Mouse (Mus musculus): Measurements from ENCODE around the gene Ptch2. TPM values are rescaled to one million over a fixed set of nuclear protein-coding genes. Genes with fewer than 3 reads are reported as not detected.

Ptch2 gene
- polyA plus RNA-seq, 1 experiment from 2014 or later, result 26.8 TPM

DNA sequence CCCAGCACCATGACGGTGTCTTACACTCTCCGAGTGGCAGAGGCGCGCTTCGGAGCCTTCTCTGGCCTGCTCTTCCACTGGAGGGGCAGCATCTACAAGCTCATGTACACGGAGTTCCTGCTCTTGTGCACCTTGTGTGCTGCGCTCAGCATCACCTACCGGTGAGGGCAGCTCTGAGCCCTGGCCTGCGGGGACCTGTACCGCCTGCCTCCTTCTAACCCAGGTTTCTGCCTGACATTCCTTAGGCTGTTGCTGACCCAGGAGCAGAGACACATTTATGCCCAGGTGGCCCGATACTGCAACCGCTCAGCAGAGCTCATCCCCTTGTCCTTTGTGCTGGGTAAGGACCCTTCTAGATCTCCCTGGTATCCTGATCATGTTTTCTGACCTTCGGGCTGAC lies 49.4 kb downstream of the Ptch2 start:
- Histone ChIP-seq H3K36me3 (peaks cover 16% of the 10 kb centered on the region), H3K9ac (no peak overlapping the region), H3K4me3 (no peak overlapping the region), H3K27me3 (no peaks in the 10 kb centered on the region), H3K27ac (no peak overlapping the region), H3K9me3 (no peaks in the 10 kb centered on the region), H3K4me2 (no peak overlapping the region), H3K4me1 (no peaks in the 10 kb centered on the region)
- ATAC-seq (ENCODE audit: insufficient number of reproducible peaks, insufficient read depth, low FRiP score, low TSS enrichment, low read depth), result no peak
- 95% methylated on average over 13 of the region's 13 CpGs for WGBS

DNA sequence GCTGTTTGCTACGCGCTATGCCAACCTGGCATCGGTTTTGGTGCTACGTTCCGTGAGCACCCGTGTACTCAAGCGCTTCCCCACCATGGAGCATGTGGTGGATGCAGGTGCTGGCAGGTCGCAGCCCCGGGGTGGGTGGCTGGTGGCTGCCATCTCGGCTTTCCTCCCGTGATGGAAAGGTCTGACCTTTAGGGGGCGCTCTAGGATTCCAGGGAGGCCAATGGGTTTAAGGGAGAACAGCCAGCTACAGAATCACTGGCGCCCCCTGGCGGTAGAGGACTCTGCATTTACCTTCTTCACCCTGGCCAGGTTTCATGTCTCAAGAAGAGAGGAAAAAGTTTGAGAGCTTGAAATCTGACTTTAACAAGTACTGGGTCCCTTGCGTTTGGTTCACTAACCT lies 50.3 kb downstream of the Ptch2 start:
- H3K4me3 ChIP-seq, result no peak overlapping the region
- H3K27me3 ChIP-seq, result no peaks in the 10 kb centered on the region
- 32% methylated on average over 15 of the region's 15 CpGs for WGBS
- no peak overlapping the region for H3K4me2 ChIP-seq
- peaks cover 25% of the 10 kb centered on the region for H3K36me3 ChIP-seq
- H3K4me1 ChIP-seq, result no peaks in the 10 kb centered on the region
- no peak overlapping the region for H3K9ac ChIP-seq
- no peaks in the 10 kb centered on the region for H3K9me3 ChIP-seq
- ATAC-seq (ENCODE audit: insufficient number of reproducible peaks, insufficient read depth, low FRiP score, low TSS enrichment, low read depth), result no peak
- no peak overlapping the region for H3K27ac ChIP-seq

DNA sequence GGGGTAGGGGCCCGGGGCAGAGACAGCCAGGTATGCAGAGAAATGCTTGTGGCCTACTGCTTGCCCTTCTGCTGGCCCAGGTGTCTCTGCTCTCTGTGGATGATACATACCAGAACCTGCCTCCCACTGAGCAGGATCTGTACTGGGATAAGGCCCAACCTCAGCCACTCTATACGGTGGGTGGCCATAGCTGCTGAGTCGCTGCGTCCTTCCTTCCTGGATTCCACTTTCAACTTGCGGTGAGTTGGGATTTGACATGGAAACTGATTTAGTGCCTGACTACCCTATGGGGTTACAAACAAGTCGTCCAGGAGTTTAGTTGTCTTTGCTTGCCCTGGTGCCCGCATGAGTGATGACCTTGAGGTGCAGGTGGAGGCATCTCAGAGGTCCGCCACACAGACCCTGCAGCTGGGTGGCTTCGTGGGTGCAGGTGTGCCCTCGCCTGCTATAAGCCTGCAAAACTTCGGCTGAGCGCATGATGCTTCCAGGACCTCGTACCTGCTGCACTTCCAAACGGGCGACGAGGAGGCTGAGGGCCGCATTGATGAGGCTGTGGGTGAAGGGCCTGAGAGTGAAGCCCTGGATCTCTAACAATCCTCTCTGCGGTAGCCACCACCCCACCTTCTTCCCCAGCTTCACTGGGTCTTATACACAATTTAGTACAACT lies 52.3 kb downstream of the Ptch2 start:
- Histone ChIP-seq H3K27me3 (no peaks in the 10 kb centered on the region), H3K27ac (no peak overlapping the region), H3K4me3 (no peak overlapping the region), H3K4me1 (peaks cover 3% of the 10 kb centered on the region; the same call in 1 of the 2 replicates), H3K36me3 (peaks cover 43% of the 10 kb centered on the region), H3K9me3 (no peaks in the 10 kb centered on the region), H3K9ac (no peak overlapping the region), H3K4me2 (no peak overlapping the region)
- WGBS, result 85% methylated on average over 18 of the region's 18 CpGs
- ATAC-seq (ENCODE audit: insufficient number of reproducible peaks, insufficient read depth, low FRiP score, low TSS enrichment, low read depth), result no peak

DNA sequence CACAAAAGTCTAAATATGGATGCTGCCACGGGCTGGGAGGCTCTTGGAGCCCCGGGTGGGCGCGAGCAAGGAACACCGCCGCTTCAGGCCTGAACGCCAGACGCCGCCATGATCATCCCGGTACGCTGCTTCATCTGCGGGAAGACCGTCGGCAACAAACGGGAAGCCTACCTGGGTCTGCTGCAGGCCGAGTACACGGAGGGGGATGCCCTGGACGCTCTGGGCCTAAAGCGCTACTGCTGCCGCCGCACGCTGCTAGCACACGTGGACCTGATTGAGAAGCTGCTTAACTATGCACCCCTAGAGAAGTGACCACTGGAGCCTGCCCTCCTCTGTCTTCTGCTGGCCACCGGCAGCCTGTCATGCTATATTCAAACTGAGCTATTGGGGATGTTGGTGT lies 52.9 kb downstream of the Ptch2 start:
- ATAC-seq (ENCODE audit: insufficient number of reproducible peaks, insufficient read depth, low FRiP score, low TSS enrichment, low read depth), result no peak
- WGBS, result 70% methylated on average over 24 of the region's 24 CpGs
- H3K27ac ChIP-seq, result no peak overlapping the region

DNA sequence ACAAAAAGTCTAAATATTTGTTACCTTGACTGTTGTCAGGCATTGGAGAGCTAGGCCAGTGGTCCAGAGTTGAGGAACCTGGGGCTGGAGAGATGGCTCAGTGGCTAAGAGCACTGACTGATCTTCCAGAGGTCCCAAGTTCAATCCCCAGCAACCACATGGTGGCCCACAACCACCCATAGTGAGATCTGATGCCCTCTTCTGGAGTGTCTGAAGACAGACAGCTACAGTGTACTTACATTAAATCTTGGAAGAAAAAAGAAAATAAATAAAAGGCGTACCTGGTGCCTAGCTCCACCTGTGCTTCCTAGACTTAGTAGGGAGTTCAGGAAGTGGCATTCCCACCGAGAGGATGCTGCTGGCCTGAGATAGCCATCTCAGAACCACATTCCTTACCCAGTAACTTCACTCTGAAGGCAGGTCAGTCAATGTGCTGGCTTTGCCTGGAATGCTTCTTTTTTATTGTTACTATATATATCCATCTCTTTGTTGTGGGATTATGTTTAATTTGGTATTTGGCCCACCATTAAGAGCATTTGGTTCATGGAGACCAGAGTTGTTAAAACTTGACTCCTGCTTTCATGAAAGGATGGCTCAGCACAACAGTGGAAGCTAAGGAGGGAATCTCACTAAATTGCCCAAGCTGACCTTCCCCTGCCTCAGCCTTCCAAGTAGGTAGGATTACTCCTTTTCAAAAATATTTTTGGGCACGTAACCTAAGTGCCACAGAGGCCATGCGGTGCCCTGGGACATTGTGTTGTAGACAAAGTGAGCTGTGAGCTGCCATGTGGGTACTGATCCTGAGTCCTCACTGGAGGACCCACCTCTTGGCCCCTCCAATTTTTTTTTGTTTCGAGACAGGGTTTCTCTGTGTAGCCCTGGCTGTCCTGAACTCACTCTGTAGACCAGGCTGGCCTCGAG lies 53.7 kb downstream of the Ptch2 start:
- Histone ChIP-seq H3K27ac (no peak overlapping the region), H3K4me2 (no peak overlapping the region), H3K4me1 (peaks cover 16% of the 10 kb centered on the region), H3K4me3 (no peak overlapping the region), H3K36me3 (peaks cover 57% of the 10 kb centered on the region), H3K9ac (no peak overlapping the region), H3K27me3 (no peaks in the 10 kb centered on the region), H3K9me3 (no peaks in the 10 kb centered on the region)
- ATAC-seq (ENCODE audit: insufficient number of reproducible peaks, insufficient read depth, low FRiP score, low TSS enrichment, low read depth), result no peak
- WGBS, result 67% methylated on average over 6 of the region's 6 CpGs

More for the DNA sequence above, 52.9 kb downstream of the Ptch2 start:
- Histone ChIP-seq H3K4me3 (no peak overlapping the region), H3K4me1 (peaks cover 9% of the 10 kb centered on the region), H3K27me3 (no peaks in the 10 kb centered on the region), H3K9me3 (no peaks in the 10 kb centered on the region), H3K4me2 (no peak overlapping the region), H3K36me3 (peaks cover 50% of the 10 kb centered on the region), H3K9ac (no peak overlapping the region)

DNA sequence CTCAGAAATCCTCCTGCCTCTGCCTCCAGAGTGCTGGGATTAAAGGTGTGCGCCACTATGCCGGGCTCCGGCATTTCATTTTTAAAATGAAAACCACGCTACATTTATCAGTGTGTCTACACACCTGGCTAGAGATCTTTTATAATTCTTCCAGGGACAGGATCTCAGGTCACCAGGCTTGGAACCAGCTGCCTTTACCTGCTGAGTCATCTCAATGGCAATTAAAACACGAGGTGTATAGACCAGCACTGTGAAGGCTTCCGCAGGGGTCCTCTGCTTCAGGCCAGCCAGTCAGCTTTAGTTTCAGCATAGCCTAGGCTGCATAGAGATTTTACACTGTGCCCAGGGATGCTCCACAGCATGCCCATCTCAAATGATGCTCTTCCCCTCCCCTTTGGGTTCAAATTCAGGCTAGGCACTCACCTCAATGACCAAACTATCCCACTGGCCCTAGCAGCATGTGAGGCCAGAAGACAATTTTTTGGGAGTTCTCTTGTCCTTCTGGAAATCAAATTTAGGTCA lies 54.4 kb downstream of the Ptch2 start:
- ATAC-seq (ENCODE audit: insufficient number of reproducible peaks, insufficient read depth, low FRiP score, low TSS enrichment, low read depth), result no peak
- H3K4me1 ChIP-seq, result peaks cover 21% of the 10 kb centered on the region
- H3K27ac ChIP-seq, result no peak overlapping the region

DNA sequence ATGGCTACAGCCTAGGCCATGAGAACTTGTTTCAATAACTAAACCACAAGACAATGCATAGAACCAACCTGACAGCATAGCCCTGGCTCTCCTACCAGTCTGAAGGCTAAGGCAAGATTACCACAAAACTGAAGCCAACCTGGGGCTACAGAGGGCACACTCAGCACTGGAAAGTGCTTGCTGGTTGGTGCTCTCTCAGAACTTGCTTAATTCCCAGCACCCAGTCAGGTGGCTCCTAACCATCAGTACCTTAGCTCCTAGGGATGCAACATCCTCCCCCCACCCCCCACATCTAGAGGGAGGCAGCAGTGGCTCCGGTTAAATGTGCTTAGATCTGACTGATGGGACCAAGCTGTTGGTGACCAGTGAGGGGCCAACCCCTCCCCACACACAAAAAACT lies 55.5 kb downstream of the Ptch2 start:
- WGBS, result 67% methylated on average over 1 of the region's 1 CpGs
- H3K4me3 ChIP-seq, result no peak overlapping the region
- H3K4me2 ChIP-seq, result no peak overlapping the region
- no peak for ATAC-seq (ENCODE audit: insufficient number of reproducible peaks, insufficient read depth, low FRiP score, low TSS enrichment, low read depth)
- peaks cover 58% of the 10 kb centered on the region for H3K36me3 ChIP-seq
- H3K4me1 ChIP-seq, result peaks cover 21% of the 10 kb centered on the region
- H3K27ac ChIP-seq, result no peak overlapping the region; the same call in 1 of the 2 replicates
- no peaks in the 10 kb centered on the region for H3K27me3 ChIP-seq
- H3K9ac ChIP-seq, result no peak overlapping the region
- no peaks in the 10 kb centered on the region for H3K9me3 ChIP-seq

More for the DNA sequence above, 54.4 kb downstream of the Ptch2 start:
- Histone ChIP-seq H3K36me3 (peaks cover 58% of the 10 kb centered on the region), H3K4me2 (no peak overlapping the region), H3K9me3 (no peaks in the 10 kb centered on the region), H3K9ac (no peak overlapping the region), H3K27me3 (no peaks in the 10 kb centered on the region), H3K4me3 (no peak overlapping the region)
- 94% methylated on average over 6 of the region's 6 CpGs for WGBS

DNA sequence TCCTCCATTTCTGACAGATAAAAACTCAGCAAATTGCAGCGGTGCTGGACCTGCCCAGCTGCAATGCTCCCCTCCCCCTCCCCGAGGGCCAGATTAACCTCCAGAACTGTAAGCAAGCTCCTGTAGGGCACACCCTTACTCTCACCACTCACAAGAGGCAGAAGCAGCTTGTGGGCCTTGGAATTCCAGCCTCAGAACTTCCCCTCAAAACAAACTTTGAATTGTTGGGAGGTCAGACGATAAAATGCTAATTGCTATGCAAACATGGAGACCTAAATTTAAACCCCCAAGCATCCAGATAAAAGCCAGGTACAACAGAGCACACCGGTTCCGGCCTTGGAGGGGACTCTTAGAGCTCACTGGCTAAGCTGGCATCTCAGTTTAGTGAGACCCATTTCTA lies 56.8 kb downstream of the Ptch2 start:
- Histone ChIP-seq H3K4me2 (no peak overlapping the region), H3K9ac (peak overlapping the region; percentile 47), H3K27ac (no peak overlapping the region), H3K36me3 (peaks cover 58% of the 10 kb centered on the region), H3K27me3 (no peaks in the 10 kb centered on the region), H3K4me1 (peaks cover 21% of the 10 kb centered on the region), H3K4me3 (no peak overlapping the region), H3K9me3 (no peaks in the 10 kb centered on the region)
- 74% methylated on average over 5 of the region's 5 CpGs for WGBS
- no peak for ATAC-seq (ENCODE audit: insufficient number of reproducible peaks, insufficient read depth, low FRiP score, low TSS enrichment, low read depth)

DNA sequence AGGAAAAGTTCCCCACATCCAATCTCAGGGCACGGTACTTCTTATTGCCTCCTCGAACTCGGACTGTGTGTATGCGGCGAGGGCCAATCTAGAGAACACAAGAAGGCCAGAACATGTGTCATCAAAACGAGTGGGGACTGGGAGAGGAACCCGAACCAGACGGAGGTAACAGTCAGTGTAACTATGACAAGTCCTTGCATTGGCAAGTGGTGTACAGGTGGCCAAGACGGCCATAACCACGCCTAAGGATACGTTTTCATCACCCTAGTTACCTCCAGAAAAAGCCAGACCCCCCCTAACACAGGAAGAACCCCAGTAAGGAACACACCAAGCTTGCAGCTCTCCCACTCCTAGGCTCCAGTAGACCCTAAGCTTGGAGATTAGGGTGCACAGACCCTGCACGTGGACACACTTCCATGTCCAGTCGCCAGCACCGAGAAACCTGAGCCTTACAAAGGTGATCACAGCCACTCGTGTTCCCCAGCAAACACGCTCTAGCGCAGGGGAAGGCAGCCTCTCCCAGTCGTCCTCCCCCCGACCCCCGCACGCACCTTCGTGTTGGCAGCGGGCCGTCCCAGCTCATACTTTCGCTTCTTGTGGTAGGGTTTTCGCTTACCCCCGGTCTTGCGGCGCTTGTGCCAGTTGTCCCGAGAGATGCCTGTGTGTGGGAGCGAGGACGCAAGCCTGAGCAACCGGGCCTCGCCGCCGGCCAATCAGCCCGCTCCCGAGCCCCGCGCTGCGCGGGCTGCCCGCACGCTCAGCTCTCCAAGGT lies 59.3 kb downstream of the Ptch2 start:
- Histone ChIP-seq H3K4me3 (peak overlapping the region; percentile 69), H3K9me3 (no peaks in the 10 kb centered on the region), H3K9ac (peak overlapping the region; percentile 100), H3K36me3 (peaks cover 59% of the 10 kb centered on the region), H3K27ac (peak overlapping the region; percentile 92), H3K27me3 (no peaks in the 10 kb centered on the region), H3K4me2 (peak overlapping the region; percentile 79), H3K4me1 (peaks cover 21% of the 10 kb centered on the region)
- ATAC-seq (ENCODE audit: insufficient number of reproducible peaks, insufficient read depth, low FRiP score, low TSS enrichment, low read depth), result no peak
- 2% methylated on average over 44 of the region's 44 CpGs for WGBS

DNA sequence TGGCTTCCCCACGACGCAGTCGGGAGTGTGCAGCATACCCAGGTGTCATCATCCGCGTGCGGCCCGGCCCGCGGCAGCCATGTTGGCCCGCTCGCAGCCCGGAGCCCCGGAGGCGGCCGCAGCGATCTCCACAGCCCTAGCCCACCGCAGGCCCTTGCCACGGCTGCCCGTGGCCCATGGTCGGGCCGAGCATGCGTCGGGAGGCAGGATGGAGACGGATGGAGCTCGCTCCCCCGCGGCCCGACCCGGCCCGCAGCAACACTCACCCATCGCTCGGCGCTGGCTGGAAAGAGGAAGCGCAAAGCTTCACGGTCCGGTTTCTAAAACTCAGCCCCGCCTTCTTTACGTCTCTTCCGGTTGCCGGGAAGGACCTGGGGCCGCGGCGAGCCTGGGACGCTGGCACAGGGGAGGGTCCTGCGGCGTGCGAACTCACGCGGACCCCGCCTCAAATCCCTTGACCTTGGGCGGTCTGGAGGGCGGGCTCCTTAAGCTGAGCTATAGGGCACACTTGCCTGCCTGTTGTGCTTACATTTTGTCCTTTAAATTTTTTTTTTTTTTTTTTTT lies 60.0 kb downstream of the Ptch2 start, which contains the start of gene Rps8:
TSS of gene Rps8 (minus strand) at position 452 of the 564 bp plus-strand sequence.
- Histone ChIP-seq H3K36me3 (peaks cover 59% of the 10 kb centered on the region), H3K9ac (peak within 1 kb of the TSS; percentile 100), H3K4me3 (peak within 1 kb of the TSS; percentile 69), H3K27me3 (no peaks in the 10 kb centered on the region), H3K9me3 (no peaks in the 10 kb centered on the region), H3K4me2 (peak within 1 kb of the TSS; percentile 79), H3K27ac (peak within 1 kb of the TSS; percentile 92), H3K4me1 (peaks cover 21% of the 10 kb centered on the region)
- WGBS, result under 1% methylated on average over 52 of the region's 52 CpGs
- ATAC-seq (ENCODE audit: insufficient number of reproducible peaks, insufficient read depth, low FRiP score, low TSS enrichment, low read depth), result peak; percentile 85

DNA sequence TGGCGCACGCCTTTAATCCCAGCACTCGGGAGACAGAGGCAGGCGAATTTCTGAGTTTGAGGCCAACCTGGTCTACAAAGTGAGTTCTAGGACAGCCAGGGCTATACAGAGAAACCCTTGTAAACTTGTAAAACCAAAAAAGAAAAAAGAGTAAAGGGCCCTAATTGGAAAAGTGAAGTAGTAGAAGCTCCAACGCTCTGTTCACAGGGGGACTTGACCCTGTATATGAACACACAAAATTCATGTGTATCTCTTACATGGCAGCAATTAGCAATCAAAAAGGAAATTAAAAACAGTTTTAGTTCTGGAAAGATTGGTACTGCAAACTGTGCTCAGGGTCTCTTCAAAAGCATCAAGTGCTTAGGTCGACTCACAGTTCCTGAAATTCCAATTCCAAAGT lies 60.5 kb downstream of the Ptch2 start:
- H3K4me3 ChIP-seq, result peak overlapping the region; percentile 69
- peaks cover 59% of the 10 kb centered on the region for H3K36me3 ChIP-seq
- 30% methylated on average over 6 of the region's 6 CpGs for WGBS
- no peak for ATAC-seq (ENCODE audit: insufficient number of reproducible peaks, insufficient read depth, low FRiP score, low TSS enrichment, low read depth)
- H3K4me2 ChIP-seq, result peak overlapping the region; percentile 79
- no peaks in the 10 kb centered on the region for H3K27me3 ChIP-seq
- peak overlapping the region; percentile 100 for H3K9ac ChIP-seq
- no peaks in the 10 kb centered on the region for H3K9me3 ChIP-seq
- peak overlapping the region; percentile 92; the same call in 1 of the 2 replicates for H3K27ac ChIP-seq
- peaks cover 21% of the 10 kb centered on the region for H3K4me1 ChIP-seq
